14 mouse cellular contexts compared by ENCODE assay signal in the genomic region with DNA sequence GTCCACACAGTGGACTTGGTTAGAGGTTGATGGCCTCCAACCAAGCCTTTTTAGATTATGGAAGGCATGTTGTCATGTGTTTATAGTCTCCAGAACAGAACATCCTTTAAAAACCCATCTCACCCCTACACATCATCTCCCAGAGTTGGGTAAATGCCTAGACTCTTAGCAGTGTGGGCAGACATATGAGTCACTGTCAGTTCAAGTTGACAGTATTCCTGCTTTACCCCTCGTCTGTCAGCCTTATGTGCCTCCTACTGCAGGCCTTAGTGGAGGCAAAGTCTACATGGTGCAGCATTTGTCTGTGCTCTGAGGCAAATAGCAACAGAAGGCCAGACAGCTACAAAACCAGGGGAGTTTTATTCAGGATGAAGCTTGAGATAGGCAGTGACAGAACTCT.
A peak's percentile ranks its signal among the peaks of the same experiment; 100 is the strongest.
DNase-seq lines count a peak whose midpoint lies in the region; TF ChIP-seq lines count a peak whose summit lies in the region.
"Had no signal": no experiment of that assay in that cellular context is flagged by ENCODE, and none has a peak within 500 bp of the region (broad histone marks: within the 10 kb centered on the region; RNA-seq: fewer than 3 reads in every experiment).

No protein-coding gene starts in this region.

- intact Hi-C loops in heart, postnatal 36 days (cut with DNase I) = no loop called here
- intact Hi-C loops in left cerebral cortex, postnatal 14 days (cut with DNase I) = no loop called here

- TF ChIP-seq CTCF in layer of hippocampus, adult 2 months (conservative IDR thresholded peaks at IDR 0.05) = no peak
- no peak for TF ChIP-seq CTCF in kidney, adult 2 months (conservative IDR thresholded peaks at IDR 0.05; ENCODE audit: insufficient read depth, insufficient read length, low read depth, low read length)

- no peaks in the 10 kb centered on the region for H3K9me3 ChIP-seq in hindbrain, embryonic 10.5 days
- H3K9me3 ChIP-seq: embryonic facial prominence, embryonic 12.5 days; liver, embryonic 13.5 days; midbrain, embryonic 15.5 days; stomach, embryonic 15.5 days had no signal

- H3K4me1 ChIP-seq in hindbrain, embryonic 10.5 days (replicated peaks) = peaks cover 26% of the 10 kb centered on the region
- H3K4me1 ChIP-seq in kidney, adult 2 months (ENCODE audit: control insufficient read depth, insufficient read depth, low read length) = no peaks in the 10 kb centered on the region
- H3K4me1 ChIP-seq: liver, embryonic 13.5 days; midbrain, embryonic 15.5 days; stomach, embryonic 15.5 days had no signal

- WGBS in hindbrain, embryonic 10.5 days = 83% methylated on average over 1 of the region's 1 CpGs
- WGBS in kidney, adult 2 months = 90% methylated on average over 1 of the region's 1 CpGs

- peak; percentile 27 for DNase-seq in heart, adult 11 months
- no peak for DNase-seq in heart, postnatal 36 days
- peak; percentile 63 for DNase-seq in 3T3-L1 (ENCODE audit: low read depth, low spot score)
- DNase-seq in layer of hippocampus, adult 2 months (ENCODE audit: low spot score in 2 of 2) = peak; percentile 68 to 81
- peak; percentile 26 to 79 for DNase-seq in left cerebral cortex, postnatal 14 days (ENCODE audit: low spot score in 2 of 2)
- no peak for DNase-seq in hindbrain, embryonic 10.5 days (ENCODE audit: low spot score)
- DNase-seq in kidney, adult 2 months = no peak
- no peak for DNase-seq in ovary, postnatal 36 days (ENCODE audit: low spot score)
- DNase-seq: cerebellum, adult 11-12 months; liver, embryonic 13.5 days had no signal

- no peak overlapping the region for H3K4me3 ChIP-seq in layer of hippocampus, adult 2 months
- H3K4me3 ChIP-seq in hindbrain, embryonic 10.5 days = no peak overlapping the region
- no peak overlapping the region for H3K4me3 ChIP-seq in kidney, adult 2 months (ENCODE audit: insufficient read depth, low read depth, low read length)
- H3K4me3 ChIP-seq: embryonic facial prominence, embryonic 12.5 days; liver, embryonic 13.5 days; midbrain, embryonic 15.5 days; stomach, embryonic 15.5 days had no signal

- no peaks in the 10 kb centered on the region; the same call in 1 of the 2 replicates for H3K27me3 ChIP-seq in hindbrain, embryonic 10.5 days (ENCODE audit: insufficient read depth, poor library complexity, severe bottlenecking)
- H3K27me3 ChIP-seq in kidney, adult 2 months (replicated peaks; ENCODE audit: control insufficient read depth, insufficient read depth, low read length) = no peaks in the 10 kb centered on the region
- H3K27me3 ChIP-seq: embryonic facial prominence, embryonic 12.5 days; liver, embryonic 13.5 days; midbrain, embryonic 15.5 days; stomach, embryonic 15.5 days had no signal

- H3K27ac ChIP-seq in layer of hippocampus, adult 2 months = peak overlapping the region; percentile 84
- H3K27ac ChIP-seq in hindbrain, embryonic 10.5 days = no peak overlapping the region
- H3K27ac ChIP-seq in kidney, adult 2 months (ENCODE audit: insufficient read depth, low read depth, low read length) = no peak overlapping the region
- H3K27ac ChIP-seq: embryonic facial prominence, embryonic 12.5 days; kidney, postnatal 0 days; liver, embryonic 13.5 days; midbrain, embryonic 15.5 days; stomach, embryonic 15.5 days had no signal

- TF ChIP-seq POLR2A in kidney, adult 2 months (IDR thresholded peaks at IDR 0.05; ENCODE audit: low read depth, low read length) = no peak

- no peaks in the 10 kb centered on the region for H3K36me3 ChIP-seq in hindbrain, embryonic 10.5 days
- H3K36me3 ChIP-seq in kidney, adult 2 months (ENCODE audit: control insufficient read depth, insufficient read depth, low read length) = no peaks in the 10 kb centered on the region
- H3K36me3 ChIP-seq: embryonic facial prominence, embryonic 12.5 days; liver, embryonic 13.5 days; midbrain, embryonic 15.5 days; stomach, embryonic 15.5 days had no signal

Comparison
In these comparisons a context has a peak if more than half of its experiments do, and no peak if none do; other contexts are left out.
1. DNase-seq: peak in heart, adult 11 months (single experiment), 3T3-L1 (single experiment), layer of hippocampus, adult 2 months (2 of 2) and left cerebral cortex, postnatal 14 days (2 of 2); none in heart, postnatal 36 days (0 of 2), hindbrain, embryonic 10.5 days (single experiment), kidney, adult 2 months (single experiment) and ovary, postnatal 36 days (single experiment).